Mouse (Mus musculus): ENCODE data around the gene Fpgs. TPM values are rescaled to one million over a fixed set of nuclear protein-coding genes. Genes with fewer than 3 reads are reported as not detected.
A peak's percentile ranks its signal among the peaks of the same experiment; 100 is the strongest.

The Fpgs gene
- total RNA-seq, 2 experiments from 2014 or later, result 10.7 to 14.6 TPM

DNA sequence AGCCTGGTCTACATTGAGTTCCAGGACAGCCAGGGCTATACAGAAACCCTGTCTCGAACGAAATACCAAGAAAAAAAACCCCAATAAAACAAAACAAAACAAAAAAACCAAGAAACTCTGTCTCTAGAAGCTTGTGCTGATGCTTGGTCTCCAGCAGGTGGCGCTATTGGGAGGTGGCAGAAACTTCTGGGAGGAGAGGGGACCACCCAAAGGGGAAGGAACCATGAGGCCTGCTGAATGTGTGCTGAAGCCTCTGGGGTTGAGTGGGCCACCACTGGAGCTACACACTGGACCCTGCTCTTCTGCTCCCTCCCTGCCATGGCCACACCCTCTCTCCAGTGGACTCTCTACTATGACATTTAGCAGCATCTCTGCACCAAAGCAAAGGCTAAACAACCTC lies 4.7 kb upstream of the Fpgs start:
- DNase-seq (ENCODE audit: low spot score in 2 of 2), result peak in 1 of 2 experiments; percentile 56
- no peak overlapping the region for H3K27ac ChIP-seq
- no peak overlapping the region for H3K4me3 ChIP-seq
- TF ChIP-seq CTCF (conservative IDR thresholded peaks at IDR 0.05), result peak; percentile 95

DNA sequence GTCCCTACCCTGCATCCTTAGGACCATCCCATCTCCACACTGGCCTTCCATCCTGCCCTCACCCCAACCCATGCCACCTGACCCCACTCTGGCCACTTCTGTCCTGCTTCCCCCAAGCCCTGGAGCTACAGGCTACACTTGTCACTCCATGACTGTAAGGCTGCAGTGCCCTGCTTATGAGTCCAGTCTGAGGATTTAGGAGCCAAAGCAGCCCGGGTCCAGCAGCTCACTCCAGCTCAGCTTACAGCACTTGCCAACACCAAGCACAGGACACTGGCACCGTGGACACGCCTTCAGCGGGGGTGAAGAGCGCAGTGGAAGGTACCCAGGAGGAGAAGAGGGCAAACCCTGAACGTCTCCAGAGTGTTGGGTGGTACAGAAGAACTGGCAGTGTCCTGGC lies 3.0 kb upstream of the Fpgs start:
- H3K27ac ChIP-seq, result no peak overlapping the region
- no peak for DNase-seq (ENCODE audit: low spot score in 2 of 2)
- no peak overlapping the region for H3K4me3 ChIP-seq
- no peak for TF ChIP-seq CTCF (conservative IDR thresholded peaks at IDR 0.05)

DNA sequence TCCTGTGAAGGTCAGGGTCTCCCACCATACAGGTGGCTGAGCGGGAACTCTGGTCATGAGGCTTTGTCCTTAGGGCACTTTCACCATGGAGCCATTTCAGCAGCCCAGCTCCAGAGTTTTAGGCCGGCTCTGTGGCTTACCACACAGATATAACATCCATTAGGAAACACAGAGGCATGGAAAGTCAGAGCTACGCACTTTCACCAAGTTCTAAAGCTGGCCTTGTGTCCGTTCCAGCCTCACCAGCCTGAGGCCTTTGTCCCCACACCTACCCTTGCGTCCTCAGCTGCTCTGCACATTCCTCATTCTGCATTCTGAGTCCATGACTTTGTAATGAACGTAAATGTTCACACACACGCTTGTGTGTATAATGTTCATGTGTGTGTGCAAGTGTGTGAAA lies 1.1 kb upstream of the Fpgs start:
- TF ChIP-seq CTCF (conservative IDR thresholded peaks at IDR 0.05), result no peak

DNA sequence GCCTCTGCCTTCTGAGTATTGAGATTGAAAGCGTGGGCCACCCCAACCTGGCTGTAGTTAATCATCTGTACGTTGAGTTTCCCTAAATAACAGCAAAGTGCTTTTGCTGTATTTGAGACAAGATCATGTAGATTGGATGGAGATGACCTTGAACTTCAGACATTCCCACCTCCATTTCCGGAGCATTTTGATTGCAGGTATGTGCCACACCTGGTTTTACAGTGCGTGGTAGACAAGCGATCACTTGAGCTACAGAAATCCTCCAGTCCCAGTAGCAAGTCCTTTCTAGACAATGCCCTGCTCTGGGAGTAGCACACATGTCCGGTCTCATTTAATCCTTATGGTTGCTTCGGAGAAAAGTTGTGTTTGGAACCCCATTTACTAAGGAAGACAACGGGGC lies 899 bp downstream of the Fpgs start:
- Histone ChIP-seq H3K4me3 (no peak overlapping the region), H3K27ac (no peak overlapping the region)
- TF ChIP-seq CTCF (conservative IDR thresholded peaks at IDR 0.05), result no peak
- no peak for DNase-seq (ENCODE audit: low spot score in 2 of 2)

More for the DNA sequence above, 1.1 kb upstream of the Fpgs start:
- no peak for DNase-seq (ENCODE audit: low spot score in 2 of 2)
- Histone ChIP-seq H3K4me3 (no peak overlapping the region), H3K27ac (no peak overlapping the region)

DNA sequence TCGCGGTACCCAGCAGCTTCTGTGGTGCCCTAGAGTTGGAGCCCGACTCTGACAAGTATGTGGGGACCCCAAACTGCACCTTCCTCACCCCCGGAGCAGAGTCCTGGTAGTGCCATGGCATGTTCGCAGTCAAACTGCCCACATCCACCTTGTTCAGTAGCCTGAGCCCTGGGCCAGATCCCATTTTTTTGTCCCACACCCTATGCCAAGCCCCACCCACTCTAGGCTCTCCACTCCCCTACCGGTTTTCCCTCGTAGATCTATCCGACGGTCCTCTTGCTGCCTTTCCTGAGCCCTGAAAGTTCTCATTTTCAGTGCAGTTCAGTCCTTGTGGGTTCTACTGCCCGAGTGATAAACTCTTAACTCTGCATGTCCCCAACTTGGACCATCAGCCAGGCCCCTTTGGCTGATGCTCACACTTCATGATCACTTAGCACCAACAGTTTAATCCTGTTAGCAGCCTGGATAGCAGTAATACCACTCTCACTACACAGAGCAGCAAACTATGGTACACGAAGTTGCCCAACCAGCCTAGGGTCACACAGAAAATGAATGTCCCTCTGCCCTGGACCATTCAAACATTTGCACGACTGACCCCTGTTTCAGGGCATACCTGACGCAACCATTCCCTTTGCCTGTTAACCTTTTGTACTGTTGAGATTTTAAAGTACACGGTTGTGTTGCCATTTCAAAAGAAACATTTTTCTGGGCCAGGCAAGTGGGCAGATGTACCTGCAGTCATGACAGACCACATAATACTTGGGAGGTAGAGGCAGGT lies 2.8 kb downstream of the Fpgs start:
- Histone ChIP-seq H3K4me3 (no peak overlapping the region), H3K27ac (no peak overlapping the region)
- no peak for TF ChIP-seq CTCF (conservative IDR thresholded peaks at IDR 0.05)
- DNase-seq (ENCODE audit: low spot score in 2 of 2), result no peak

DNA sequence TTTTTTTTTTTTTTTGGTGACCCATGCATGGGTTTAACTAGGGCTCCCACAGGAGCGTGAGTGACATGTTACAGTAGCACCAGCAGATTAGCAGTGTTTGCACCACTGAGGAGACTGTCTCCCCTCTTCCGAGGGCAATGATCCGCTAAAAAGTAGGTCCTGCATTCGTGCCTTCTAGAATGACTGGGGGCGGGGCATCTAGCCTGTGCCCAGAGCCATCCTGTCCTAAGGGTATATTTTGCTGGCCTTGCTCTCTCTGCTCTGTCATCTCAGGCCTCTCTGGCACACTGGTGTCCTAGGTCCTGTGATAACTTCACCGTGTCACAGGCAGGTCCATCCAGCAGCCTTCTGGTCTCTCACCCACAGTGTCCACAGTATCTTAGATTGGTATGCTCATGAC lies 4.3 kb downstream of the Fpgs start:
- no peak for DNase-seq (ENCODE audit: low spot score in 2 of 2)
- no peak for TF ChIP-seq CTCF (conservative IDR thresholded peaks at IDR 0.05)
- Histone ChIP-seq H3K27ac (no peak overlapping the region), H3K4me3 (no peak overlapping the region)

DNA sequence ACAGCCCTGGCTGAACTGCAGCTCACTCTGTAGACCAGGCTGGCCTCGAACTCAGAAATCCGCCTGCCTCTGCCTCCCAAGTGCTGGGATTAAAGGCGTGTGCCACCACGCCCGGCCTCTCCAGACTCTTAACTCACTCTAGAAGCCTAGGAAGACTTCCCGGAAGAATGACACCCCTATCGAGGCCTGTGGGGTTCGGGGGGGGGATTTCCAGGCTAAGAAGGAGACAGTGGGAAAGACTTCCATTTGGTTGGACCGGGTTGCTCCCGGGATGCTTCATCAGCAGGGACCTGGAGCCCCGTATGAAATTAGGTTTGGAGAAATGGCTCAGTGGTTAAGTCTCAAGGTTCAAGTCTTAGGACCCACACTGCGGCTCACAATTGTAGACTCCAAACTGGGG lies 9.3 kb downstream of the Fpgs start:
- DNase-seq (ENCODE audit: low spot score in 2 of 2), result no peak
- TF ChIP-seq CTCF (conservative IDR thresholded peaks at IDR 0.05), result no peak
- peak overlapping the region; percentile 97 for H3K27ac ChIP-seq
- peak overlapping the region; percentile 87 for H3K4me3 ChIP-seq

DNA sequence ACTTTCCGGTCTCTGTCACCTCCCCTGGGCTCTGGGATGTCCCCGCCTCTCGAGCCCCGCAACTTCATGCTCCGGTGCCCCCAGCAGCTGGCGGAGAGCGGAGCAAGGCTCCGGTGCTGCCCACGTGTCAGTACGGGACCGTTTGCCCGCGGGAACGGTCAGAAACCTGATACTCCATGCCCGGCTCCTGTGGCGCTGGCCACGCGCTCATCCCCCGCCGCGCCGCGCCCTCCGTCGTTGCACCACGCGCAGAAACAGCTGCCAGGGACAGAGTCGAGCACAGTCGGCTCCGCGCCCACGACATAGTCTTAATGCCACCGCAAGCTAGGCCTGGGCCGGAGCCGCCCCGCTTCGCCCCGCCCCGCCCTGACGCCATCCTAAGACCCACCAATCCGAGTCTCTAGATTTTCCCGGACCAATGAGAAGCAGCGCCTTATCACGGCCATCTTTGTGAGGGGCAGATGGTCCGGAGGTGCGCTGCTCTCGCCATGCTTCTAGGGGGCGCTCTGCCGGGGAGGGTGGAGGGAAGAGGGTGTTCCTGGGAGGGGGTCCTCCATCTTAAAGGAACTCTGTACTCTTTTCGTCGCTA lies 10.0 kb downstream of the Fpgs start:
- H3K4me3 ChIP-seq, result peak overlapping the region; percentile 87
- TF ChIP-seq CTCF (conservative IDR thresholded peaks at IDR 0.05), result peak; percentile 87
- DNase-seq (ENCODE audit: low spot score in 2 of 2), result peak; percentile 95 to 97
- H3K27ac ChIP-seq, result peak overlapping the region; percentile 97

DNA sequence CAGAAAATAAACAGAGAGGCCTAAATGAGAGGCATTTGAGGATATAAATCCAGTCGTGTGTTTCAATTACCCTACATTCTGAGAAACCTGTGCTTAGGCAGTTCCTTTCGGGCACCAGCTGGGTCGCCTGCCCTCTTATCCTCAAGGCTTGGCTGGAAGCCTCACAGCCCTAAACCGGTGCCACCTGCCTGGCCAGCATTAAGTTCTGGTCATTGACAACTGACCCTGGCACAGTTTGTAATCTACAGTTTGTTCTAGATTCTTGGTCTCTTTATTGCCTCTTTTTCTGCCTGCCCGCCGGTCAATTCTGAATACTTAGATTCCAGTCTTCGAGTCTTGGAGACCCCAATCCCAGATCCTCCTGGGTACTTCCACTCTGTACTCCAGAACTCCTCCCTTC lies 10.7 kb downstream of the Fpgs start:
- no peak for DNase-seq (ENCODE audit: low spot score in 2 of 2)
- Histone ChIP-seq H3K27ac (peak overlapping the region; percentile 97; the same call in 1 of the 2 replicates), H3K4me3 (peak overlapping the region; percentile 87)
- TF ChIP-seq CTCF (conservative IDR thresholded peaks at IDR 0.05), result no peak

DNA sequence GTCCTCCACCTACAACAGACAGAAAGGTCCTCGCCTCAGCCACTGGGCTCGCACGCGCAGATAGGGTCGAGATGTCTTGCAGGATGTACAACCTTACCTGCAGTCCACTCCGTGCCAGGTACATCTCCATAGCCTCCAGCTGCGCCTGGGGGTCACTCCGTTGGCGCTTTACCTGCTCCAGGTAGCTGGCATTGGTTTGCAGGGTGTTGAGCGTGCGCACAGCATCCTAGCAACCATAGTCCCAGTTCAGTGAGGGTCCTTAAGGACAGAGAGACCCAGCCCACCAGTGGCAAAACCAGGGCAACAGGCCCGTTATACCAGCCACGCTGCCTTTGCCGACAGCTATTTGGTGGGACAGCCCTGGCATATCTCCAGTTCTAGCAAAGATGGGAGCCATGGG lies 11.4 kb downstream of the Fpgs start:
- Histone ChIP-seq H3K27ac (no peak overlapping the region), H3K4me3 (no peak overlapping the region)
- TF ChIP-seq CTCF (conservative IDR thresholded peaks at IDR 0.05), result no peak
- no peak for DNase-seq (ENCODE audit: low spot score in 2 of 2)

DNA sequence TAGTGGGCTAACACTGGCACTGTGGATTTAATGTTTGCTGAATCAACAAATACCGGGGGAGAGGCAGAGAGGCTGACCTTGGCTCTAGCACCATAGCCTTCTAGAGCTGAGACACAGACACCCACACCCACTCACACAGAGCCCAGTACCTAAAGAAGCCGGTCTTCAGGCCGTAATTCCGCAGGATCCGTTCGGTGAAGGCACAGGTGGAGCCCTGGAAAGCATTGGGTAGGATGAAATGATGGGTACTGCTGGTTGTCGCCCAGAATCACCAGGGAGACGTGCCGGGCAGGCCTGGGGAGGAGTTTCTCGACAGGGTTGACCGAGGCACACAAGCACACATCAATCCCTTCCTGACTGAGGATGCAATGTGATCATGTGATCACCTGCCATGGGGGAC lies 12.9 kb downstream of the Fpgs start:
- TF ChIP-seq CTCF (conservative IDR thresholded peaks at IDR 0.05), result no peak

DNA sequence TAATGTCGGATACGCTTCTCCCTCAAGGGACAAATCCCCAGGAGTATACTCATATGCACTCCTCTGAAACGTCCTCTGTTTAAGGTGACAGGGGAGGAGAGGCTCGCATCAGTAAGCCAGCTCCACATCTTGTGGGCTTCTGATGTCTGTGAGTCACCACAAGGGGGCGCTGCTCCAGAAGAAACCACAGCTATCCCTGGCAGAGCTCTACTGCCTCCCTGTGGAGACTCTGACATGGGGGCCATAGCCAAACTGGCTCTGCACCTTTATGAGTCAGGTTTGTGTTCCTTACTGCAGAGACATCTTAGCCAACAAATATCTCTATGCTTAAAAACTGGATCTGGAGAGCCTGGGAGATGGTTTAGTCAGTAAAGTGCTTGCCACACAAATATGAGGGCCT lies 14.5 kb downstream of the Fpgs start:
- no peak overlapping the region for H3K27ac ChIP-seq
- no peak overlapping the region for H3K4me3 ChIP-seq
- peak; percentile 87 to 92 for DNase-seq (ENCODE audit: low spot score in 2 of 2)
- TF ChIP-seq CTCF (conservative IDR thresholded peaks at IDR 0.05), result peak; percentile 100

More for the DNA sequence above, 12.9 kb downstream of the Fpgs start:
- no peak for DNase-seq (ENCODE audit: low spot score in 2 of 2)
- H3K4me3 ChIP-seq, result no peak overlapping the region
- H3K27ac ChIP-seq, result no peak overlapping the region

DNA sequence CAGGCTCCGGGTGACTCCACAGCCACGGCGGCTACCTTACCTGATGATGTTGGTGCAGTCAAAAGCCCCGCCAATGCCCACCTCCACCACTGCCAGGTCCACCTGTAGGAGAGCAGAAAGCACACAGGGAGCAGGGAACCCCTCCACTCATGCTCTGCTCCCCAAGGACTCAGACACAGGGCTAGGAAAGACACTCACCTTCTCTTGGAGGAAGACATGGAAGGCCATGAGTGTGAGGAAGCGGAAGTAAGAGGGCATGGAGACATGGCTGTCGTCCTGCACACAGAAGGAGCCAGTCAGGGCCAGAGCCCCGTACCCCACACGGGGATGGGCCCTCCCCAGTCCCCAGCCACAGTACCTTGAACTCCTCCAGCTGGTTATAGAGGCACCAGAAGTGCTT lies 16.4 kb downstream of the Fpgs start:
- TF ChIP-seq CTCF (conservative IDR thresholded peaks at IDR 0.05), result no peak
- H3K27ac ChIP-seq, result no peak overlapping the region
- H3K4me3 ChIP-seq, result no peak overlapping the region
- no peak for DNase-seq (ENCODE audit: low spot score in 2 of 2)

DNA sequence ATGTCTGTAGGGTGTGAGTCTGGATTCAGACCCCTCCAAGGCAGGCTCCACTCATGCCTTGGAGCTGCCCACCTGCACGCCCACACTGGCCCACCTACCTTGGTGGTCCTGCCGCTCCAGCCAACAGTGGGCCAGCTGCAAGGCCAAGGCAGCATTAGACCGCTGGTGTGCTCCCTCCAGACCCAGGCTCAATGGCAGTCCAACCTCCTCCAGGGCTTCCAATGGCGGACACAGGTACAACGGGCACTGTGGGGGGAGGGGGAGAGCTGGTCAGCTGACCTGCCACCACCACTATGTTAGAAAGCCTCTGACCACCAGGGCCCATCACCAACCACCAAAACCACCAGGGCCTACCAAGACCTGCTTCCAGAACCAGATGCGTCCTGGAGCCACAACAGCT lies 17.3 kb downstream of the Fpgs start:
- no peak for DNase-seq (ENCODE audit: low spot score in 2 of 2)
- TF ChIP-seq CTCF (conservative IDR thresholded peaks at IDR 0.05), result no peak
- no peak overlapping the region for H3K27ac ChIP-seq

More for the DNA sequence above, 17.3 kb downstream of the Fpgs start:
- no peak overlapping the region for H3K4me3 ChIP-seq
